Mouse (Mus musculus) liver, embryonic 14.5 days (tissue): ENCODE measurements at regions not wholly inside any gene's neighbourhood (a gene's known extent, or its start where the extent isn't known, plus 50 kb on each side); places are given as distances from the start of the nearest gene placed in this dataset.

ENCODE experiments used
- ATAC-seq: fragments of 200-750 bp; cut with Nextera tagmentation; 2 replicates; pipeline ENCODE4 v1.8.0; 2017; ENCODE audit warnings: moderate number of reproducible peaks, mild to moderate bottlenecking, moderate library complexity; ENCODE audit not compliant: insufficient read depth
- DNase-seq, 3 experiments: peaks; one replicate each; pipeline ENCODE4 v3.0.0-alpha.2; 2012 to 2013; ENCODE audit warnings: low read depth in 3 of 3, low spot score in 3 of 3
- H3K27ac ChIP-seq: fragments of 300-500 bp; sonication (generic); 2 replicates; pipeline ENCODE4 v1.5.1; 2014; ENCODE audit warnings: moderate library complexity, mild to moderate bottlenecking, control low read depth, inconsistent platforms
- H3K27me3 ChIP-seq: fragments of 300-500 bp; sonication (generic); 2 replicates; pipeline ENCODE4 v1.6.1; 2014; ENCODE audit warnings: mild to moderate bottlenecking, low read length, moderate library complexity; ENCODE audit not compliant: control insufficient read depth, insufficient read depth
- H3K36me3 ChIP-seq: fragments of 300-500 bp; sonication (generic); replicated peaks from 2 replicates; pipeline ENCODE4 v1.6.1; 2014; ENCODE audit warnings: low read depth; ENCODE audit not compliant: control insufficient read depth, insufficient read depth
- H3K4me1 ChIP-seq, 2 experiments: fragments of 200-500 bp in 1 of 2; fragments of 300-500 bp in 1 of 2; sonication (generic) in 1 of 2; replicated peaks; 2 replicates each; pipeline ENCODE4 v1.6.1; 2012 to 2014; ENCODE audit warnings: antibody characterized with exemption in 1 of 2, inconsistent platforms in 1 of 2, low read length in 1 of 2; ENCODE audit not compliant: control insufficient read depth in 2 of 2, insufficient read depth in 2 of 2
- H3K4me2 ChIP-seq: fragments of 300-500 bp; sonication (generic); 2 replicates; pipeline ENCODE4 v1.6.1; 2014; ENCODE audit warnings: low read depth, mild to moderate bottlenecking, control low read depth, moderate library complexity
- H3K4me3 ChIP-seq, 2 experiments: fragments of 200-500 bp in 1 of 2; fragments of 300-500 bp in 1 of 2; sonication (generic) in 1 of 2; 2 replicates each; pipeline ENCODE4 v1.5.1; 2012 to 2014; ENCODE audit warnings: low read depth in 2 of 2, low read length in 2 of 2, mild to moderate bottlenecking in 2 of 2, control low read depth in 1 of 2, inconsistent platforms in 1 of 2, moderate library complexity in 1 of 2; ENCODE audit not compliant: insufficient read depth in 1 of 2
- H3K9ac ChIP-seq: fragments of 300-500 bp; sonication (generic); replicated peaks from 2 replicates; pipeline ENCODE4 v1.6.1; 2014; ENCODE audit warnings: mild to moderate bottlenecking, control low read depth, moderate library complexity
- H3K9me3 ChIP-seq: fragments of 300-500 bp; sonication (generic); 2 replicates; pipeline ENCODE4 v1.6.1; 2016; ENCODE audit warnings: low read length, mixed read lengths; ENCODE audit not compliant: control insufficient read depth
- CTCF ChIP-seq: IDR thresholded peaks from 2 replicates; pipeline ENCODE4 v1.5.1; 2016; ENCODE audit warnings: antibody characterized with exemption, low read depth, control low read depth
- EP300 ChIP-seq: IDR thresholded peaks from 2 replicates; pipeline ENCODE4 v1.6.1; 2016; ENCODE audit warnings: antibody characterized with exemption, low read depth
- WGBS: fragments of 180-500 bp; shearing (Covaris S2); extraction: QIAGEN DNeasy Blood & Tissue Kit; methylation state at CpG from one replicate; pipeline ENCODE4 v1.1.7; 2014; ENCODE audit not compliant: insufficient replicate concordance; 5-methylcytosine and 5-hydroxymethylcytosine counted together

GRCm38 (mm10) chr12:96594845-96595244 lies 902.8 kb downstream of the Flrt2 start:
- no peak overlapping the region for H3K4me2 ChIP-seq
- no peak for DNase-seq
- H3K4me3 ChIP-seq: no peak overlapping the region
- no peaks in the 10 kb centered on the region for H3K9me3 ChIP-seq
- H3K4me1 ChIP-seq: no peaks in the 10 kb centered on the region
- 28% methylated on average over 3 of the region's 3 CpGs for WGBS
- H3K27me3 ChIP-seq: no peaks in the 10 kb centered on the region
- no peak overlapping the region for H3K9ac ChIP-seq
- H3K27ac ChIP-seq: no peak overlapping the region
- no peak for TF ChIP-seq EP300
- no peak for TF ChIP-seq CTCF
- no peak for ATAC-seq
- no peaks in the 10 kb centered on the region for H3K36me3 ChIP-seq

GRCm38 (mm10) chr12:96615134-96615533 lies 923.1 kb downstream of the Flrt2 start:
- Histone ChIP-seq H3K27ac (no peak overlapping the region), H3K4me3 (no peak overlapping the region), H3K4me2 (no peak overlapping the region), H3K9ac (no peak overlapping the region), H3K9me3 (no peaks in the 10 kb centered on the region), H3K4me1 (no peaks in the 10 kb centered on the region), H3K27me3 (no peaks in the 10 kb centered on the region), H3K36me3 (no peaks in the 10 kb centered on the region)
- DNase-seq (no peak), ATAC-seq (no peak)
- WGBS: 47% methylated on average over 2 of the region's 2 CpGs
- TF ChIP-seq CTCF (no peak), EP300 (no peak)

GRCm38 (mm10) chr12:96615850-96616249 lies 923.8 kb downstream of the Flrt2 start:
- WGBS: 42% methylated on average over 4 of the region's 4 CpGs
- H3K27ac ChIP-seq: no peak overlapping the region
- H3K27me3 ChIP-seq: no peaks in the 10 kb centered on the region
- H3K9me3 ChIP-seq: no peaks in the 10 kb centered on the region
- no peak for ATAC-seq
- no peak overlapping the region for H3K9ac ChIP-seq
- no peaks in the 10 kb centered on the region for H3K4me1 ChIP-seq
- H3K4me2 ChIP-seq: no peak overlapping the region
- H3K4me3 ChIP-seq: no peak overlapping the region
- DNase-seq: no peak
- H3K36me3 ChIP-seq: no peaks in the 10 kb centered on the region
- TF ChIP-seq EP300 (no peak), CTCF (no peak)

- ATAC-seq (no peak), DNase-seq (no peak)
- Histone ChIP-seq H3K9me3 (no peaks in the 10 kb centered on the region), H3K9ac (no peak overlapping the region), H3K4me1 (no peaks in the 10 kb centered on the region), H3K4me2 (no peak overlapping the region), H3K4me3 (no peak overlapping the region), H3K27me3 (no peaks in the 10 kb centered on the region), H3K27ac (no peak overlapping the region), H3K36me3 (no peaks in the 10 kb centered on the region)
- no peak for TF ChIP-seq EP300
- TF ChIP-seq CTCF: no peak
- 83% methylated on average over 2 of the region's 2 CpGs for WGBS
These were observed 925.2 kb downstream of the Flrt2 start for GRCm38 (mm10) chr12:96617226-96617625.
